Mouse (Mus musculus) hindbrain, postnatal 0 days (tissue): ENCODE measurements at regions not wholly inside any gene's neighbourhood (a gene's known extent, or its start where the extent isn't known, plus 50 kb on each side); places are given as distances from the start of the nearest gene placed in this dataset.

Experiments used
- ATAC-seq: fragments of 200-750 bp; cut with Nextera tagmentation; 2 replicates; pipeline ENCODE4 v1.8.0; 2017; ENCODE audit warnings: mild to moderate bottlenecking, moderate TSS enrichment, moderate library complexity
- DNase-seq: peaks from one replicate; pipeline ENCODE4 v3.0.0-alpha.2; 2015; ENCODE audit warnings: low spot score
- H3K27ac ChIP-seq: fragments of 300-500 bp; sonication (generic); 2 replicates; pipeline ENCODE4 v1.5.1; 2014; ENCODE audit warnings: mild to moderate bottlenecking
- H3K27me3 ChIP-seq: fragments of 300-500 bp; sonication (generic); 2 replicates; pipeline ENCODE4 v1.6.1; 2014; ENCODE audit warnings: low read length, mixed read lengths; ENCODE audit not compliant: insufficient read depth
- H3K36me3 ChIP-seq: fragments of 300-500 bp; sonication (generic); 2 replicates; pipeline ENCODE4 v1.6.1; 2014; ENCODE audit warnings: low read length, mixed read lengths; ENCODE audit not compliant: insufficient read depth
- H3K4me1 ChIP-seq: fragments of 300-500 bp; sonication (generic); 2 replicates; pipeline ENCODE4 v1.6.1; 2014; ENCODE audit warnings: antibody characterized with exemption, low read length, mixed read lengths; ENCODE audit not compliant: insufficient read depth
- H3K4me2 ChIP-seq: fragments of 300-500 bp; sonication (generic); 2 replicates; pipeline ENCODE4 v1.6.1; 2014; ENCODE audit warnings: low read depth, mild to moderate bottlenecking, low read length, moderate library complexity, mixed read lengths
- H3K4me3 ChIP-seq: fragments of 300-500 bp; sonication (generic); 2 replicates; pipeline ENCODE4 v1.5.1; 2014; ENCODE audit warnings: low read length
- H3K9ac ChIP-seq: fragments of 300-500 bp; sonication (generic); replicated peaks from 2 replicates; pipeline ENCODE4 v1.6.1; 2014; ENCODE audit warnings: mild to moderate bottlenecking, low read length, moderate library complexity, mixed read lengths
- H3K9me3 ChIP-seq: fragments of 300-500 bp; sonication (generic); 2 replicates; pipeline ENCODE4 v1.6.1; 2016; ENCODE audit warnings: low read length, mixed read lengths
- CTCF ChIP-seq: IDR thresholded peaks from 2 replicates; pipeline ENCODE4 v1.5.1; 2016; ENCODE audit warnings: antibody characterized with exemption, control low read depth, low read depth
- WGBS: fragments of 180-500 bp; shearing (Covaris S2); extraction: QIAGEN DNeasy Blood & Tissue Kit; methylation state at CpG from one replicate; pipeline ENCODE4 v1.1.7; 2014; 5-methylcytosine and 5-hydroxymethylcytosine counted together

- H3K4me1 ChIP-seq, result no peaks in the 10 kb centered on the region; the same call in 1 of the 2 replicates
- DNase-seq (peak; percentile 29), ATAC-seq (0 out of 2 replicates have a peak, but pooled peaks have one; percentile 35)
- H3K27ac ChIP-seq, result no peak overlapping the region
- 26% methylated on average over 2 of the region's 2 CpGs for WGBS
- no peaks in the 10 kb centered on the region for H3K27me3 ChIP-seq
- H3K36me3 ChIP-seq, result no peaks in the 10 kb centered on the region
- no peak overlapping the region for H3K9ac ChIP-seq
- no peak overlapping the region for H3K4me2 ChIP-seq
- no peaks in the 10 kb centered on the region for H3K9me3 ChIP-seq
- TF ChIP-seq CTCF, result no peak
- no peak overlapping the region for H3K4me3 ChIP-seq
These were observed 190.8 kb upstream of the Ppargc1a start for GRCm38 (mm10) chr5:51758289-51758688.

GRCm38 (mm10) chr5:51757864-51758263 is 190.3 kb upstream of the Ppargc1a start:
- Histone ChIP-seq H3K9me3 (no peaks in the 10 kb centered on the region), H3K27ac (no peak overlapping the region), H3K4me1 (no peaks in the 10 kb centered on the region; the same call in 1 of the 2 replicates), H3K9ac (no peak overlapping the region), H3K36me3 (no peaks in the 10 kb centered on the region), H3K4me2 (no peak overlapping the region), H3K4me3 (no peak overlapping the region), H3K27me3 (no peaks in the 10 kb centered on the region)
- 0 out of 2 replicates have a peak, but pooled peaks have one; percentile 32 for ATAC-seq
- no peak for TF ChIP-seq CTCF
- 30% methylated on average over 2 of the region's 2 CpGs for WGBS
- DNase-seq, result no peak

GRCm38 (mm10) chr5:51752024-51752423 is 184.5 kb upstream of the Ppargc1a start:
- DNase-seq (no peak), ATAC-seq (no peak)
- Histone ChIP-seq H3K9me3 (no peaks in the 10 kb centered on the region), H3K9ac (no peak overlapping the region), H3K4me1 (no peaks in the 10 kb centered on the region), H3K36me3 (no peaks in the 10 kb centered on the region), H3K4me3 (no peak overlapping the region), H3K27ac (no peak overlapping the region), H3K4me2 (no peak overlapping the region), H3K27me3 (no peaks in the 10 kb centered on the region)
- TF ChIP-seq CTCF, result no peak
- WGBS, result 76% methylated on average over 4 of the region's 4 CpGs

GRCm38 (mm10) chr5:51750456-51750855 is 182.9 kb upstream of the Ppargc1a start:
- Histone ChIP-seq H3K9me3 (no peaks in the 10 kb centered on the region), H3K4me1 (no peaks in the 10 kb centered on the region), H3K4me2 (no peak overlapping the region), H3K27ac (no peak overlapping the region), H3K36me3 (no peaks in the 10 kb centered on the region), H3K4me3 (no peak overlapping the region), H3K9ac (no peak overlapping the region), H3K27me3 (no peaks in the 10 kb centered on the region)
- 80% methylated on average over 8 of the region's 8 CpGs for WGBS
- no peak for DNase-seq
- ATAC-seq, result no peak
- TF ChIP-seq CTCF, result no peak

GRCm38 (mm10) chr5:51740893-51741292 is 173.4 kb upstream of the Ppargc1a start:
- WGBS, result 86% methylated on average over 8 of the region's 8 CpGs
- Histone ChIP-seq H3K9me3 (no peaks in the 10 kb centered on the region), H3K36me3 (no peaks in the 10 kb centered on the region), H3K4me1 (no peaks in the 10 kb centered on the region), H3K27me3 (no peaks in the 10 kb centered on the region), H3K4me3 (no peak overlapping the region), H3K27ac (no peak overlapping the region), H3K9ac (no peak overlapping the region), H3K4me2 (no peak overlapping the region)
- DNase-seq (no peak), ATAC-seq (no peak)
- TF ChIP-seq CTCF, result no peak

GRCm38 (mm10) chr5:51730241-51730640 is 162.7 kb upstream of the Ppargc1a start:
- Histone ChIP-seq H3K4me3 (no peak overlapping the region), H3K27me3 (no peaks in the 10 kb centered on the region), H3K9me3 (no peaks in the 10 kb centered on the region), H3K27ac (no peak overlapping the region), H3K9ac (no peak overlapping the region), H3K4me1 (no peaks in the 10 kb centered on the region), H3K36me3 (no peaks in the 10 kb centered on the region), H3K4me2 (no peak overlapping the region)
- no peak for ATAC-seq
- no peak for TF ChIP-seq CTCF
- no peak for DNase-seq
- 59% methylated on average over 1 of the region's 1 CpGs for WGBS

- no peak overlapping the region for H3K4me2 ChIP-seq
- no peak overlapping the region for H3K9ac ChIP-seq
- no peaks in the 10 kb centered on the region for H3K36me3 ChIP-seq
- DNase-seq, result no peak
- no peak for ATAC-seq
- no peak overlapping the region for H3K27ac ChIP-seq
- H3K4me3 ChIP-seq, result no peak overlapping the region
- WGBS, result 93% methylated on average over 1 of the region's 1 CpGs
- no peaks in the 10 kb centered on the region for H3K4me1 ChIP-seq
- H3K27me3 ChIP-seq, result no peaks in the 10 kb centered on the region
- no peaks in the 10 kb centered on the region for H3K9me3 ChIP-seq
- TF ChIP-seq CTCF, result no peak
These were observed 162.2 kb upstream of the Ppargc1a start for GRCm38 (mm10) chr5:51729771-51730170.
